Mouse (Mus musculus) spleen, adult 2 months (tissue): Measurements from ENCODE around the gene Tchp. TPM values are rescaled to one million over a fixed set of nuclear protein-coding genes. Genes with fewer than 3 reads are reported as not detected.

Experiments used
- DNase-seq, 2 experiments: peaks; one replicate each; pipeline versions ENCODE4 v3.0.0 to v3.0.0-alpha.2; 2012 to 2021; ENCODE audit warnings: low spot score in 2 of 2, low read depth in 1 of 2
- H3K27ac ChIP-seq: fragments of 200-500 bp; 2 replicates; pipeline ENCODE4 v1.5.1; 2012; ENCODE audit warnings: low read length, inconsistent platforms; ENCODE audit not compliant: insufficient read depth
- H3K27me3 ChIP-seq: fragments of 200-500 bp; 2 replicates; pipeline ENCODE4 v1.6.1; 2012; ENCODE audit warnings: mild to moderate bottlenecking, moderate library complexity, low read length, inconsistent platforms; ENCODE audit not compliant: control insufficient read depth, insufficient read depth
- H3K36me3 ChIP-seq: fragments of 200-500 bp; 2 replicates; pipeline ENCODE4 v1.6.1; 2012; ENCODE audit warnings: mild to moderate bottlenecking, low read length, inconsistent platforms; ENCODE audit not compliant: control insufficient read depth, insufficient read depth
- H3K4me1 ChIP-seq: fragments of 200-500 bp; 2 replicates; pipeline ENCODE4 v1.6.1; 2011; ENCODE audit warnings: inconsistent platforms; ENCODE audit not compliant: control insufficient read depth, insufficient read depth, insufficient read length
- H3K4me3 ChIP-seq: fragments of 200-500 bp; 2 replicates; pipeline ENCODE4 v1.5.1; 2011; ENCODE audit warnings: mild to moderate bottlenecking, inconsistent platforms; ENCODE audit not compliant: insufficient read depth, insufficient read length; ENCODE audit errors: extremely low read depth
- CTCF ChIP-seq: fragments of 200-500 bp; IDR thresholded peaks from 2 replicates; pipeline ENCODE4 v1.5.1; 2011; ENCODE audit warnings: mild to moderate bottlenecking, inconsistent platforms; ENCODE audit not compliant: insufficient read depth, insufficient read length, insufficient replicate concordance; ENCODE audit errors: extremely low read depth
- POLR2A ChIP-seq: fragments of 200-500 bp; IDR thresholded peaks from 2 replicates; pipeline ENCODE4 v1.6.1; 2011; ENCODE audit warnings: low read depth, low read length, inconsistent platforms
- WGBS: fragments of 180-500 bp; shearing (Covaris S2); methylation state at CpG from one replicate; pipeline ENCODE4 v1.1.7; 2018; 5-methylcytosine and 5-hydroxymethylcytosine counted together
- polyA plus RNA-seq: library from polyadenylated mRNA; depleted of rRNA; stranded (reverse); fragments of >200 nt; gene quantifications from 2 replicates; pipeline ENCODE4 v1.2.3, GENCODE M21; 2012; rRNA removed

Tchp gene
- 14.1 and 14.5 TPM in 2 replicates for polyA plus RNA-seq

DNA sequence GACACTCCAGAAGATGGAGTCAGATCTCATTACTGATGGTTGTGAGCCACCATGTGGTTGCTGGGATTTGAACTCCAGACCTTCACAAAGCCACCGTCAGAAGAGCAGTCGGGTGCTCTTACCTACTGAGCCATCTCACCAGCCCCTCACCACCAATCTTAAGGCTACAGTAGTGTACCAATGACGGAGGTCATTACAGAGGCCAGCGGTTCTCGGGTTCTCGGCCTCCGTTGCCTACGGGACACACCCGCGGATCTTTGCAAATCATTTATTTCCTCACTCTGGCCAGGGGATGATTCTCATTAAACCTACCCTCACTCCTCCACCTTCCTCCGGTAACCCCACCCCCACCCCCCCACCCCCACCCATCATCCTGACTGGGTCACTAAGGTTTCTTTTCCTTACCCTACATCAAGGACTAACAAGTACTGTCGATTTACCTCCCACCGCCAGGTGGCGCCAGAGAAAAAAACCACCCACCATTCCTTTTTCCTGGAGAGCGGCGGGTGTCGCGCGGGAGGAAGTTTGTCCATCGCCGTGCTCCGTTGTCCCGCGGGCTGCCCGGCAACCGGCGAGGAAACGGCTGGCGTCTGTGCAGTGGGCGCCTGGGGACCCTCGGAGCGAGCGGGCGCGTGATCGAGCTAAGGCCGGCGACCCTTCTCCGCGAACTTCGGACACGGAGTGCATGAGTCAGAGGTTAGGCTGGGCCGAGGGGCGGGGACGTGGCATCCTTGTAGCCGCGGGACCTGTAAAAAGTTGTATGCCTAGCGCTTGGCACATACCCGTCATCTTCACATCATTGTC, at the start of gene Tchp:
Gene Tchp, plus strand, starts transcription at position 496 of the 804 bp plus-strand sequence.
- TF ChIP-seq CTCF (peak; percentile 84; the same call in 1 of the 2 replicates), POLR2A (no peak)
- Histone ChIP-seq H3K36me3 (peaks cover 2% of the 10 kb centered on the region; the same call in 1 of the 2 replicates), H3K27ac (peak within 1 kb of the TSS; percentile 16; the same call in 1 of the 2 replicates), H3K4me1 (0 out of 2 replicates have a peak, but pooled peaks cover 3% of the 10 kb centered on the region), H3K27me3 (no peaks in the 10 kb centered on the region), H3K4me3 (peak within 1 kb of the TSS; percentile 95)
- WGBS: 8% methylated on average over 49 of the region's 49 CpGs
- DNase-seq: peak; percentile 82 to 90

- peaks cover 9% of the 10 kb centered on the region for H3K27me3 ChIP-seq
- TF ChIP-seq POLR2A: no peak
- no peak for TF ChIP-seq CTCF
- H3K4me3 ChIP-seq: peak within 1 kb of the TSS; percentile 39; the same call in 1 of the 2 replicates
These were observed 49.3 kb upstream of the Tchp start, which contains the start of gene Trpv4 for GRCm38 (mm10) chr5:114658255-114658654. Gene Trpv4, minus strand, starts transcription at chr5:114658421.

DNA sequence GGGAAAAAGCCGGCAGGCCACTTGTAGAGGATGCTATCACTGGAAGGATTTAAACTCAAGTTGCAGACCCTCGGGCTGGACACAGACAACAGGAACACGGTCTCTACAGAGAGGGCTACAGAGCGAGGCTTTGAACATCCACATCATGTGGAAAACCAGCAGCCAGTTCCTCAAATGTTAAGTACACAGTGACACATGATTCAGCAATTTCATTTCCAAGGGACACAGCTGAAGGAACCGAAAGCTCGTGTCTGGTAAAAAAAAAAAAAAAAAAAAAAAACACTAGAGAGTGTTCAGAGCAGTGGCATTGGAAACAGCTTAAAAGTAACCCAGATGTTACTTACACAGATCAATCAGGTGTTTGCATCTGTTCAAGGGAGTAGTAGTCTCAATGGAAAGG, 46.5 kb upstream of the Tchp start:
- H3K27ac ChIP-seq: no peak overlapping the region
- 8% methylated on average over 6 of the region's 6 CpGs for WGBS
- no peak for DNase-seq
- H3K27me3 ChIP-seq: peaks cover 9% of the 10 kb centered on the region
- TF ChIP-seq POLR2A: no peak
- TF ChIP-seq CTCF: no peak
- H3K36me3 ChIP-seq: no peaks in the 10 kb centered on the region
- H3K4me3 ChIP-seq: no peak overlapping the region
- peaks cover 7% of the 10 kb centered on the region; the same call in 1 of the 2 replicates for H3K4me1 ChIP-seq

More at GRCm38 (mm10) chr5:114658255-114658654, 49.3 kb upstream of the Tchp start, which contains the start of gene Trpv4:
- H3K36me3 ChIP-seq: no peaks in the 10 kb centered on the region
- H3K27ac ChIP-seq: no peak within 1 kb of the TSS
- 2% methylated on average over 42 of the region's 47 CpGs for WGBS
- no peak for DNase-seq
- peaks cover 7% of the 10 kb centered on the region; the same call in 1 of the 2 replicates for H3K4me1 ChIP-seq

DNA sequence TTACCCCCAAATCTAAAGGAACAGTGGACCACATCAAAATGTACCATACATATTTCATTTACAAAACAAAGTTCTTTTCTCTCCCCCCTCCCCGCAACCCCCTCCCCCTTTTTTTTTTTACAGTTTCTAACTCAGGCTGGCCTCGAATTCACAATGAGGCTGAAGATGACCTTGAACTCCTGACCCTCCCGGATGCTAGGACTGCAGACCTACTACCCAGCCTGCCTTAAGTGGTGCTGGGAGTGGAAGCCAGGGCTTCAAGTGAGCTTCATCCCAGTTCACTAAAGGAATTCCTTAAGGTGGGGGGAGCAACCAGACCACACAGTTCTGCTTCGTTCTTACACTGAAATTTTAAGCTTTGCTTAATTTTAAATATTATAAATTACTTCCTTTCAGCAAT, 43.4 kb upstream of the Tchp start:
- Histone ChIP-seq H3K27ac (no peak overlapping the region), H3K36me3 (peaks cover 3% of the 10 kb centered on the region), H3K27me3 (no peaks in the 10 kb centered on the region), H3K4me1 (no peaks in the 10 kb centered on the region), H3K4me3 (no peak overlapping the region)
- DNase-seq: no peak
- 84% methylated on average over 4 of the region's 4 CpGs for WGBS
- no peak for TF ChIP-seq CTCF
- TF ChIP-seq POLR2A: no peak

DNA sequence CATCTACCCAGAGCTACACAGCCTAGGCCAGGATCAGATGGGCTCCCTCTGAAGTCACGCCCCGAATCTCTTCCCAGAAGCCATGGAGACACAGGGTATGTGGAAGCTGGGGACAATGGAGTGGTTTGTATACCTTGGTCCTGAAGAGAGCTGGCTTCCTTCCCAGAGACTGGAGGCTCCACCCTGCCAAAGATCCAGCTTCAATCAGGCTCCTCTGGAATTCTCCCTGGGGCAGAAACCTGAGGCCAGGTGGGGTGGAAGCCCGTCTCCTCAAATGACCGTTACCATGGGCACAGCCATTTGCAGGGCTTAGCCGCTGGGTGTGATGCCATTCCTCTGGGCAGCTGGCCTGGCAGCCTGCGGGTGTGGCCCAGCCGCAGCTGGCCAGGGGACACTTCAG, 42.8 kb upstream of the Tchp start:
- DNase-seq: no peak
- Histone ChIP-seq H3K27me3 (no peaks in the 10 kb centered on the region), H3K36me3 (peaks cover 3% of the 10 kb centered on the region), H3K27ac (no peak overlapping the region), H3K4me3 (no peak overlapping the region), H3K4me1 (no peaks in the 10 kb centered on the region)
- TF ChIP-seq CTCF (no peak), POLR2A (no peak)
- 91% methylated on average over 7 of the region's 7 CpGs for WGBS

DNA sequence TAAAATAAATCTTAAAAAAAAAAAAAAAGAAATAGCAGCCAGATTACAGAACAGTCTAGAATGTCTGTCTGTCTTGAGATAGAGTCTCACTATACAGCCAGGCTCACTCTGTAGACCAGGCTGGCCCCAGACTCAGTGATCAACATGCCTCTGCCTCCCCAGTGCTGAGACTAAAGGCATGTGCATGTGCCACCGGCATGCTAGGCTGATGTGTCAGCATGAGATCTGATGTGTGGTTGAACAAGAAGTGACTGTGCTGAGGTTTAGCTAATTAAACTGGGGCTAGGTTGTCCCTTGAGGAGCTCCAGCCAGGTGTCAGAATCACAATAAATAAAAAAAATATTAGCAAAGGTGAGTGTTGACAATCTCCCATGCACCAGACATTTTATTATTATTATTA, 40.9 kb upstream of the Tchp start:
- no peak overlapping the region for H3K27ac ChIP-seq

DNA sequence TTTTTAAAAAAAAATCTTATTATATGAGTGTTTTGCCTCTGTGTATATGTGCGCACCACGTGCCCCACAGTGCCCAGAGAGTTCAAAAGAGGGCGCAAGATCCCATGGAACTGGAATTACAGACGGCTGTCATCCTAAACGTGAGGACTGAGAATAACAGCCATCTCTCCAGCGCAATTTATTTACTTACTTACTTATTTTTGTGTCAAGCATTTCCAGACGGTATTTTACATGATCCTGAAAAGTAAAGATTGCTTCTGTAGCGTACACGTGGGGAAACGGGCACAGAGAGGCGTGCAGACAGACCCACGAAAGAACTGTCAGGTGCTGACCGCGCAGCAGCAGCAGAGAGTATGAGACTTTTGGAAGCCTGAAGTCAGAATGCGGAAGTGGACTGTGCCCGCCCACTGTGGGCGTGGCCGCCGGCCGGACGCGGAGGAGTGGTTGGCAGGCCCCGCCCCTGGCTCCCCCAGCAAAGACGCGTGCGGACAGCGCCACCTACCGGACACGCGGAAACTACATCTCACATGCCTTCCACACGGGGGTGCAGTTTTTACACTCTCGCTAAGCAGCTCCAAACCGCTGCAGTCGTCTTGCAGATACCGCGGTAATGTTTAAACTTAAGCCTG, 40.2 kb upstream of the Tchp start:
- peak; percentile 95 to 98 for DNase-seq
- Histone ChIP-seq H3K27me3 (no peaks in the 10 kb centered on the region), H3K27ac (peak overlapping the region; percentile 59), H3K4me3 (peak overlapping the region; percentile 41), H3K4me1 (no peaks in the 10 kb centered on the region), H3K36me3 (peaks cover 10% of the 10 kb centered on the region)
- TF ChIP-seq POLR2A: peak; percentile 90; the same call in 1 of the 2 replicates
- peak; percentile 100 for TF ChIP-seq CTCF
- WGBS: under 1% methylated on average over 36 of the region's 36 CpGs

More for the DNA sequence above, 40.9 kb upstream of the Tchp start:
- H3K36me3 ChIP-seq: peaks cover 10% of the 10 kb centered on the region
- DNase-seq: no peak
- no peaks in the 10 kb centered on the region for H3K27me3 ChIP-seq
- WGBS: 71% methylated on average over 1 of the region's 1 CpGs
- H3K4me1 ChIP-seq: no peaks in the 10 kb centered on the region
- no peak overlapping the region for H3K4me3 ChIP-seq
- TF ChIP-seq POLR2A: no peak
- no peak for TF ChIP-seq CTCF
